Mouse (Mus musculus): ENCODE data around the gene Tm7sf3.

- no peak for TF ChIP-seq CTCF (IDR thresholded peaks at IDR 0.05; ENCODE audit: extremely low read depth, insufficient read depth, low read length)
- TF ChIP-seq POLR2A (IDR thresholded peaks at IDR 0.05; ENCODE audit: extremely low read depth, insufficient read depth, low read length) = 0 out of 2 replicates have a peak, but pooled peaks have one; percentile 42
Measured at GRCm38 (mm10) chr6:146633629-146634014, 9.0 kb downstream of the Tm7sf3 start.
